Mouse (Mus musculus) stomach, embryonic 14.5 days (tissue): ENCODE data around the gene Pecam1. TPM values are rescaled to one million over a fixed set of nuclear protein-coding genes. Genes with fewer than 3 reads are reported as not detected.
"Not testable (repeated sequence)": the region's sequence is repeated elsewhere in the genome, so short reads cannot be mapped to it uniquely, and the experiment has no call there.

Source experiments
- ATAC-seq: fragments of 200-750 bp; cut with Nextera tagmentation; 2 replicates; pipeline ENCODE4 v1.8.0; 2017; ENCODE audit warnings: low read depth, moderate TSS enrichment; ENCODE audit not compliant: insufficient number of reproducible peaks, insufficient read depth, low FRiP score
- H3K27ac ChIP-seq: fragments of 300-500 bp; sonication (generic); 2 replicates; pipeline ENCODE4 v1.5.1; 2014; ENCODE audit warnings: mild to moderate bottlenecking, low read length, moderate library complexity, mixed read lengths
- H3K27me3 ChIP-seq: fragments of 300-500 bp; sonication (generic); 2 replicates; pipeline ENCODE4 v1.6.1; 2014; ENCODE audit warnings: low read length, control low read depth, mixed read lengths; ENCODE audit not compliant: control insufficient read depth, insufficient read depth
- H3K36me3 ChIP-seq: fragments of 300-500 bp; sonication (generic); 2 replicates; pipeline ENCODE4 v1.6.1; 2014; ENCODE audit warnings: mild to moderate bottlenecking, control low read depth, low read length, moderate library complexity, mixed read lengths; ENCODE audit not compliant: control insufficient read depth, insufficient read depth
- H3K4me1 ChIP-seq: fragments of 300-500 bp; sonication (generic); 2 replicates; pipeline ENCODE4 v1.6.1; 2014; ENCODE audit warnings: low read length, control low read depth, mixed read lengths; ENCODE audit not compliant: control insufficient read depth, insufficient read depth
- H3K4me2 ChIP-seq: fragments of 300-500 bp; sonication (generic); replicated peaks from 2 replicates; pipeline ENCODE4 v1.6.1; 2014; ENCODE audit warnings: low read depth, low read length, control low read depth
- H3K4me3 ChIP-seq: fragments of 300-500 bp; sonication (generic); 2 replicates; pipeline ENCODE4 v1.5.1; 2014; ENCODE audit warnings: low read depth, low read length, control low read depth
- H3K9ac ChIP-seq: fragments of 300-500 bp; sonication (generic); replicated peaks from 2 replicates; pipeline ENCODE4 v1.6.1; 2014; ENCODE audit warnings: low read depth, mild to moderate bottlenecking, control low read depth, low read length, moderate library complexity, mixed read lengths
- H3K9me3 ChIP-seq: fragments of 300-500 bp; sonication (generic); 2 replicates; pipeline ENCODE4 v1.6.1; 2016; ENCODE audit warnings: low read depth, low read length, control low read depth; ENCODE audit not compliant: control insufficient read depth
- WGBS: fragments of 180-500 bp; shearing (Covaris S2); extraction: QIAGEN DNeasy Blood & Tissue Kit; methylation state at CpG from one replicate; pipeline ENCODE4 v1.1.7; 2014; 5-methylcytosine and 5-hydroxymethylcytosine counted together
- polyA plus RNA-seq: library from polyadenylated mRNA; unstranded; fragments of >200 nt; fragmentation: Nextera tagmentation; extraction: Ambion mirVana; gene quantifications from 2 replicates; pipeline ENCODE4 v1.2.1, GENCODE M21; 2014

Gene Pecam1
- polyA plus RNA-seq, 1 experiment from 2014 or later = 41.9 TPM

DNA sequence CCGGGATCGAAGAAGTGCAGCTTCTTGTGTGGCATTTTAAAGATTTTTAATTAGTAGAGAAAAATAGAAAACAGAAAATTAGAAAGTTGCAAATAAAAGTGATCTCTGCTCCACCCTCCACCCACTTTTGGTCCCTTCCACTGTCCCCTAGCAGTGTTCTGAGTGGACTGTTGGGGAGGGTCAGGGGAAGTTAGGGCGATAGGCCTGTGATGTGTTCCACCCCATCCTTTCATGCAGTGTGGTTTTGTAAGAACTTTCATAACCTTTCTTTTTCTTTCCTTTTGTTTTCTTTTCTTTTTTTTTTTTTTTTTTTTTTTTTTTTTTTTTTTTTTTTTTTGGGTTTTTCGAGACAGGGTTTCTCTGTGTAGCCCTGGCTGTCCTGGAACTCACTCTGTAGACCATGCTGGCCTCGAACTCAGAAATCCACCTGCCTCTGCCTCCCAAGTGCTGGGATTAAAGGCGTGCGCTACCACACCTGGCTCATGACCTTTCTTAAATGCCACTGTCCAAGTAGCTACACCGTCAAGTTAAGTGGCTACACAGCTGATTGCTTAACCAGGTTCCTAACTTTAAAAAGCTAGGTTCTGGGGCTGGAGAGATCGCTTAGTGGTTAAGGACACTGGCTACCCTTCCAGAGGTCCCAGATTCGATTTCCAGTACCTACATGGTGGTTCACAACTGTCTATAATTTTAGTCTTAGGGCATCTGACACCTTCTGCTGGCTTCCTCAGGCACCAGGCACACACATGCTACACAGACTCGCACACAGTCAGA lies 87.6 kb downstream of the Pecam1 start:
- 85% methylated on average over 10 of the region's 11 CpGs for WGBS
- Histone ChIP-seq H3K4me1 (peaks cover 23% of the 10 kb centered on the region), H3K27ac (no peak overlapping the region), H3K36me3 (no peaks in the 10 kb centered on the region), H3K4me2 (no peak overlapping the region), H3K9ac (no peak overlapping the region), H3K9me3 (no peaks in the 10 kb centered on the region), H3K27me3 (no peaks in the 10 kb centered on the region), H3K4me3 (no peak overlapping the region)
- no peak for ATAC-seq

- H3K4me2 ChIP-seq = no peak overlapping the region
These were observed 89.9 kb downstream of the Pecam1 start for GRCm38 (mm10) chr11:106660453-106661081.

DNA sequence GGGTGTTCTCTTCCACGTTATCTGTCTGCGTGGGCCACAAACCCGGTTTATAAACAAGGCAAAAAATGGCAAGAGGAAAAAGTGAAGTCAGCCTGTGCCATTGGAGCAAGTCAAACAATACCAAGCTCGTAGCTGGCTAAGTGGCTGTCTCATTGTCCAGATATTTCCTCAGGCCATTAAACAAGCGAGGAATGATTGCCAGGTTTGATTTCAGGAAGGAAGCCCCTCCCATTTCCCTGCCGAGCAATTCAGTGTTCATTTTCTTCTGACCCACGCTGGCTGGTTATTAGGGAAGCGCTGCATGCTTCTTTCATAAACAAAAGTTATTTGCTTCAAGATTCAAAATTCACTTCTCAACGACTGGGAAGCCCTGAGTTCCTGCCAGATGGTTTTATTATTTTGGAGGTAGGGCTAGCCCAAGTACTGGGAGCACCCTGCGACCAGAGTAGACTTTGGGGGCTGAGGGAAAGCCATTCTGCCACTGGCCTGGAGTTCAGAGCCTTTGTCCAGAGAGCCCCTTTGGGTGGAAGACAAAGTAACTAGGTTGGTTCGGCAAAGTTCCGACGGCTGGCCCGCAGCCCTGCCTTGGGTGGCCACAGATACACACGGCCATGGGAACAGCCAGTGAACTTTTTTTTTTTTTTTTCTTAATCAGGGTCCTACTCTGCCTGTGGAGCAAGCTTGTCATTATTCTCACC lies 90.7 kb downstream of the Pecam1 start:
- 46% methylated on average over 15 of the region's 15 CpGs for WGBS
- no peaks in the 10 kb centered on the region for H3K36me3 ChIP-seq
- H3K9me3 ChIP-seq = no peaks in the 10 kb centered on the region
- peak overlapping the region; percentile 90 for H3K27ac ChIP-seq
- H3K9ac ChIP-seq = no peak overlapping the region
- no peak overlapping the region for H3K4me2 ChIP-seq
- no peaks in the 10 kb centered on the region for H3K27me3 ChIP-seq
- no peak for ATAC-seq
- no peak overlapping the region for H3K4me3 ChIP-seq
- H3K4me1 ChIP-seq = peaks cover 27% of the 10 kb centered on the region

More at GRCm38 (mm10) chr11:106660453-106661081, 89.9 kb downstream of the Pecam1 start:
- Histone ChIP-seq H3K9me3 (no peaks in the 10 kb centered on the region), H3K36me3 (no peaks in the 10 kb centered on the region), H3K4me1 (peaks cover 27% of the 10 kb centered on the region), H3K4me3 (no peak overlapping the region), H3K27me3 (no peaks in the 10 kb centered on the region), H3K27ac (peak overlapping the region; percentile 90), H3K9ac (no peak overlapping the region)
- 74% methylated on average over 13 of the region's 13 CpGs for WGBS
- ATAC-seq = no peak

GRCm38 (mm10) chr11:106658051-106658880 lies 92.2 kb downstream of the Pecam1 start:
- H3K36me3 ChIP-seq = no peaks in the 10 kb centered on the region
- H3K4me2 ChIP-seq = no peak overlapping the region
- 0 out of 2 replicates have a peak overlapping the region, but pooled peaks have one; percentile 6 for H3K9ac ChIP-seq
- H3K27me3 ChIP-seq = no peaks in the 10 kb centered on the region
- H3K4me1 ChIP-seq = peaks cover 27% of the 10 kb centered on the region
- 10% methylated on average over 14 of the region's 14 CpGs for WGBS
- peak overlapping the region; percentile 90 for H3K27ac ChIP-seq
- peak; percentile 73 for ATAC-seq
- no peaks in the 10 kb centered on the region for H3K9me3 ChIP-seq
- H3K4me3 ChIP-seq = no peak overlapping the region

DNA sequence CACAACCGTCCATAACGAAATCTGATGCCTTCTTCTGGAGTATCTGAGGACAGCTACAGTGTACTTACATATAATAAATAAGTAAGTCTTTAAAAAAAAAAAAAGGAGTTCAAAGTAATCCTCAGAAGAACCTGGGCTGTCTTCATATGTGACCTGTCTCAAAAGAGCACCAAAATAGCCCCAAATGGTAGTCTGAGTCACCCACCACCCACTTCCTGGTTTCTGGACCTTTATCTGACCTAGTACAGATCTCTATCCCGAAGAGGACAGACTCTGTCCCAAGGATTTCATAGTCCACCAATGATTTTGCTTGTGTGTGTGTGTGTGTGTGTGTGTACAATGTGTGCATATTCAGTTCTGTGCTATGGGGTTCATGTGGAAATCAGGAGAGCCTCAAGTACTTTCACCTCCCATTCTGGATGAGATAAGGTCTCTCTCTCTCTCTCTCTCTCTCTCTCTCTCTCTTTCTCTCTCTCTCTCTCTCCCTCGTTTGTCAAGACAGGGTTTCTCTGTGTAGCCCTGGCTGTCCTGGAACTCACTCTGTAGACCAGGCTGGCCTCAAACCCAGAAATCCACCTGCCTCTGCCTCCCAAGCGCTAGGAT lies 93.4 kb downstream of the Pecam1 start:
- not testable (repeated sequence) for ATAC-seq

DNA sequence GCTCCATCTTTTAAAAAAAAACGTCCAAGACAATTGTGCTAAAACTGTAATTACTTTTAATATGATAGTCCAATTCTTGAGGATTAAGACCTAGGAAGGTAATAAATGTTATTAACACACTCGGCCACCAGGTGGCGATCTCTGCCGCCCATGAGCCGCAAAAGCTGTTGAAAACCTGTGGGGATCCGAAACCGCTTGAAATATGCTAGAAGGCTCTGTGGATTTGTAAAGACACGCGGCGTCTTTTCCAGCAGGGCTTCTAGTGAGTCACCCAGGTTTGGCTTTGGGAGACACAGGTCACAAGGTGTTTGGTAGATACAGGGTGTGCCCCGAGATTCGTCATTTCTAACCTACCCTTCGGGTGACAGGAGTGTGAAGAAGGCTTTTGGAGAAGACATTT lies 102.1 kb downstream of the Pecam1 start:
- Histone ChIP-seq H3K27ac (no peak overlapping the region), H3K4me1 (no peaks in the 10 kb centered on the region), H3K9ac (no peak overlapping the region), H3K4me3 (no peak overlapping the region), H3K36me3 (no peaks in the 10 kb centered on the region), H3K27me3 (no peaks in the 10 kb centered on the region), H3K4me2 (no peak overlapping the region), H3K9me3 (no peaks in the 10 kb centered on the region)
- no peak for ATAC-seq
- WGBS = 21% methylated on average over 13 of the region's 13 CpGs

More for the DNA sequence above, 93.4 kb downstream of the Pecam1 start:
- peaks cover 27% of the 10 kb centered on the region for H3K4me1 ChIP-seq
- not testable (repeated sequence) for H3K27me3 ChIP-seq, H3K9me3 ChIP-seq, H3K4me2 ChIP-seq, H3K27ac ChIP-seq, H3K36me3 ChIP-seq, H3K4me3 ChIP-seq, H3K9ac ChIP-seq
- WGBS = 70% methylated on average over 5 of the region's 5 CpGs

GRCm38 (mm10) chr11:106642966-106643637 lies 107.3 kb downstream of the Pecam1 start:
- Histone ChIP-seq H3K9me3 (no peaks in the 10 kb centered on the region), H3K4me1 (peaks cover 12% of the 10 kb centered on the region; the same call in 1 of the 2 replicates), H3K4me3 (no peak overlapping the region), H3K27ac (peak overlapping the region; percentile 69; the same call in 1 of the 2 replicates), H3K36me3 (no peaks in the 10 kb centered on the region), H3K4me2 (no peak overlapping the region), H3K9ac (no peak overlapping the region), H3K27me3 (no peaks in the 10 kb centered on the region)
- 59% methylated on average over 8 of the region's 8 CpGs for WGBS
- ATAC-seq = no peak
